Mouse (Mus musculus) heart, postnatal 10 days (tissue): Measurements from ENCODE around the gene Ctsw. TPM values are rescaled to one million over a fixed set of nuclear protein-coding genes. Genes with fewer than 3 reads are reported as not detected.
"Not testable (repeated sequence)": the region's sequence is repeated elsewhere in the genome, so short reads cannot be mapped to it uniquely, and the experiment has no call there.

Experiments
- DNase-seq, 2 experiments: peaks; one replicate each; pipeline ENCODE4 v3.0.0; 2021
- intact Hi-C: fragments of 180-260 bp; cut with DNase I; formaldehyde crosslinking; loops from one replicate; pipeline ENCODE4 v1.15.1; 2025
- total RNA-seq, 2 experiments: library from RNA; stranded (reverse); gene quantifications; 2 replicates each; pipeline ENCODE4 v1.2.3; 2021

Ctsw gene
- total RNA-seq, result under 1 TPM; 0.41 to 0.45 TPM

DNA sequence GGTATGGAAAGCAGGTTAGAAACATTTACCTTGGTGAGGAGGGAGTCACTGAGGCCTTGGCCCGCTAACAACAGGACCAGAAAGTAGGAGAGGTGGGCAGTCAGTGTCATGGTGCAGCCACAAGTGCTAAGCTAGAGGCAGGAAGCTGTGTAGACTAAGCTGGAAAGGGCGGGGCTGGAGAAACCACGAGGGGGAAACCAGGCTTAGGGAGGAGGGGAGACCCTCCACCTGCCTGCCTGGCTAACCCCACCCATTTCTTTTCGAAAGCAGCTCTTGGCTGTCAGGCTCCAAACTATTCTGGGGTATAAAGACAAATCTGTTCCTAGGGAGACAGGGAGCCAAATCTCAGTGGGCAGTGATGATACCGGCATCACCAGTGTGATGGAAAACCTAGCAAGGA is at the start of gene Ctsw:
Gene Ctsw, minus strand, starts transcription at position 134 of the 400 bp plus-strand sequence.
- intact Hi-C loops, result no loop called here
- no peak for DNase-seq

DNA sequence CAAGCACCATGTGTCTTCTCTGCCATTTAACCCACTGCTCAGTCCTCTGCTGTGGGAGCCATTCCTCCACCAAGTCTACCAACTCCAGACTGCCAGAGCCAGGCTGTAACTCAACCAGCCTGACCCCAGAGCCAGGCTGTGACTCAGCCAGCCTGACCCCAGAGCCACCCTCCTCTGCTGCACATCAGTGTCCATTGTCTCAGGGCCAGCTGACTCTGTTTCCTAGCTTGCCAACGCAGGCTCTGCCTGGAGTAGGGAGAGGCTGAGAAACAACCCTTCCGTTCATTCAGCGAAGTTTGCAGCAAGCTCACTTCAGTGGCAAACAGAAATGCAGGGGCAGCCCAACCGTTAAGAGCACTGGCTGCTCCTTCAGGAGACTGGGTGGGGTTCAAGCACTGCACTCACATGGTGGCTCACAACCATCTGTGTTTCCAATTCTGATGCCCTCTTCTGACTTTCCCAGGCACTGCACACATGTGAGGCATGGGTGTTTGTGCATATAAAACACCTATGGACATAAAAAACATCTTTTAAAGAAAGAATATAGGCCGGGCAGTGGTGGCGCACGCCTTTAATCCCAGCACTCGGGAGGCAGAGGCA is 48.7 kb upstream of the Ctsw start:
- intact Hi-C loops, result no loop called here

GRCm38 (mm10) chr19:5515840-5516777 is 47.8 kb upstream of the Ctsw start:
- intact Hi-C loops, result no loop called here
- no peak for DNase-seq

More for the DNA sequence above, 48.7 kb upstream of the Ctsw start:
- no peak for DNase-seq

GRCm38 (mm10) chr19:5513005-5513349 is 44.7 kb upstream of the Ctsw start:
- intact Hi-C loops, result no loop called here

DNA sequence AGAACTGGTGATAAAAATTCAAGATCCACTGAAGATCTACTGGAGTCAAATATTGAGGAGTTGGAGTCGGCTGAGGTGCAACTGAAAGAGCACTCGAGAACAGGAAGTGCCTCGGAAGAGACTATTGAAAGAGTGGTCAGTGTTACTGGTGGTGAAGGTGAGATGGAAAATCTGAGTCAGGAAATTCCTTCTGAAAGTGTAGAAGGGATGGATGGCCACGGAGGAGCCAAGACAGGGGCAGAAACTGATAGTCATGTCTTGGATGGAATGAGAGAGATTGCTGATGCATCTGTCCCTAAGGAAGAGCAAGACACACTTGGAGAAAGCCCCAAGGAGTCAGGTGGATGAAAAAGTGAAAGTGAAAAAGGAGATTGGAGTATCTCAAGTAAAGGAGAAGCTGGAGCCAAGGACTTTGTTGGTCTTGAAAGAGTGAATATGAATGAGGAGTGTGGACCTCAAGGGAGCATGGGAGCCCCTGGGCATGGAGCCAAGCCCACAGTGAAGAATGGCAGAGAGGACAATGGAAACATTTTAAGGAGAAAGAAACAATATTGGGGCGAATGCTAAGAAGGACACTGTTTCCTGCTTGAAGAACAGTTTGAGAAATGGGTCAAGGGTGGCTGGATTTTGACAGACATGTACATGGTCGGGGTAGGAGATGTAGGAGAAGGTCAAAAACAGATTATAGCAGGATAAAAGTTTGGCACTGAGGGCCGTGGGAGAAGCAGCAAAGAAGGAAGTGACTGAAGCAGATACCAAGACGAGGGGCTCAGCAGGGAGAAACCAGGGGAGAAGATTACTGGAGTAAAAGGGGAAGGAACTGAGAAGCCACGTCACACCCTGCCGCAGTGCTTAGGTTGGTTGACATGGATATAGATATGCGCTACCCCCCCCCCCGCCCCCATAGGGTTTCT is 44.0 kb upstream of the Ctsw start:
- intact Hi-C loops, result no loop called here
- DNase-seq, result no peak

More at GRCm38 (mm10) chr19:5513005-5513349, 44.7 kb upstream of the Ctsw start:
- DNase-seq, result no peak

- no peak for DNase-seq
- intact Hi-C loops, result no loop called here
Observed at GRCm38 (mm10) chr19:5511074-5511632, 42.8 kb upstream of the Ctsw start.

GRCm38 (mm10) chr19:5510031-5511026 is 42.0 kb upstream of the Ctsw start, which contains the start of gene Snx32:
TSS of gene Snx32 (minus strand) at chr19:5510538.
- intact Hi-C loops, result loop anchor here (1.0 kb wide), 1 partner anchor 19 kb away; no protein-coding TSS in a partner anchor
- peak; percentile 98 to 99 for DNase-seq

- DNase-seq, result no peak
- intact Hi-C loops, result no loop called here
Observed at GRCm38 (mm10) chr19:5503687-5504086, 35.4 kb upstream of the Ctsw start, which contains the start of gene 1700020D05Rik. TSS of gene 1700020D05Rik (minus strand) at chr19:5503787.

DNA sequence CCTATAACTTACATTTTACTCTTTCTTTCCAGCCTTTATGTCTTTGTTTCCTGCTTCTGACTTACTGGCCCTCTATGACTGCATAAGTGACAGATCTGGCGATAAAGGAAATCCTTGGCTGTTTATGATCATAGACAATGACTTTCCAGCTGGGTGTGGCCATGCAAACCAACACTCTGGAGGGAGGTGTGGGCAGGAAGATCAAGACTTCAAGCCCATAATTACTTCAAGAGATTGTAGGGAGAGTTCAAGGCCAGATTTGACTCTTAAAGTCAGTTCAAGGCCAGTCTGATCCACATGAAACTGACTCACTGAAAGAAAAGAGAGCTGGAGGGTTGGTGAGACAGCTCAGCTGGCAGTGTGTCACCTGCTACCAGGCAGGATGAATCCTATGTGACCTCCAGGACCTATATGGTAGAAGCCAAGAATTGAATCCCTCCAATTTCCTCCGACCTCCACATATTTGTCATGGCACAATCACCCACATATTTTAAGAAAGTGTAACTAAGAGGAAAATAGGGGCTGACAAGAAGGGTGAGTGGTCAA is 32.1 kb upstream of the Ctsw start:
- intact Hi-C loops, result no loop called here
- no peak for DNase-seq

DNA sequence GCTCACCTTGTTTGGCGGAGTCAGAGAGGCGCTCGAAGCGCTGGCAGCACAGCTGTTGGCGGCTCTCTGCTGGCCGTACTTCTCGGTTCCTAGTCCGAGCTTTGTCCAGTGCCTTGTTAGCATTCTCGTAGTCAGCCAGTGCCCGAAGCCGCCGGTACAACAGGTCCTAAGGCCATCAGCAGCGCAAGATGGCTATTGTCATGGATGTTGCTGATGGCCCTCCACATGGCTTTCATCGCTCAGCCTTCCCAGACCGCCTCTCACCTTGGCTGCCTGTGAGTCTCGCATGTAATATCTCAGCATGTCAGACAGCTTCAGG is 27.7 kb upstream of the Ctsw start:
- intact Hi-C loops, result no loop called here
- no peak for DNase-seq

DNA sequence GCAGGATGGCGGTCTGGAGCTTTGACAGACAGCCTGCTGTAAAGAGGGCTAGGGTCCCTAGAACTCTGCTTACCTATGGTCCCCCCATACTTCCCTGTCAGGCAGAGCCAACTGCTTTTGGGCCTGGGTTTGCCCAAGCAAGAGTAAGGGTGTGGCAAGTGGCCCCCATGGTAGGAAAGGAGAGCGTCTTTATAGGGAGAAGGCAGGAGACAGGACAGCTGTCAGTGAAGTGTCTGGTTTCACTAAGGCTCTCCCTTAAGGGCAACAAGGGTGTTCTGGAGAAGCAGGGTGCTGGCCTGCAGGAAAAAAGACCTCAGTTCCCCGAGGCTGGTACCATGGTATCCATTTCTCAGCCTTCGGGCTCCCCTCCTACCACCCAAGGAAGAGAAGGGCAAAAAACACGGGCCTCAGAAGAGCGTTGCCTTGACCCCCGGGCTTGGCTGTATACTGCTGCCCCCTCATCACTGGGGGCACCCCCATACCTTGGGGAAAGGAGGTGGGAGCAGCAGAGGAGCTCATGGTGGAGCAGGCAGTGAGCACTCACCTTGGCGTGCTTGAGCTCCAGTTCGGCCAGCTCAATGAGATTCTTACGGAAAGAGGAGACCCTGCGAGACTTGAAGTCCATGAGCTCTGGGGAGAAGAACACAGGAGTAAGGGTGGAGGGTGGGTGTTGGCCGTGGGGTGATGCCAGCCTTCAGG is 27.2 kb upstream of the Ctsw start:
- intact Hi-C loops, result no loop called here
- no peak for DNase-seq

DNA sequence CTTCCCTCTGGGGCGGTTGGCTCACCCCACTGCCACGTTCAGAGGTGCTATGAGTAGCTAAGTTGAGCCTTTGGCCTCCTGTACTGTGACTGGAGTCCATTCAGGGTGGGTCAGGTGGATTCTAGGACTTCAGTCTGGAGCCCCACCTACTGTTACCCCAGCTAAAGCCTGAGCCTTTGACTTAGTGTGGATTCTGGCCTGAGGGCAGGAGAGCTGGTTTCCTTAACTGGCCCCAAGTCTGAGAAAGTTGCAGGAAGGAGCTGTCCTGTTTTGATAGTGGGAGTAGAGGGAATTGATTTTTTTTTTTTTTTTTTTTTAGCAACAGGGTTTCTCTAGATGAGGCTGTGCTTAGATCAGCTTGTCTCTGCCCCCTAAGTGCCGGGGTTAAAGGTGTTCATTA is 26.0 kb upstream of the Ctsw start:
- no peak for DNase-seq
- intact Hi-C loops, result no loop called here

DNA sequence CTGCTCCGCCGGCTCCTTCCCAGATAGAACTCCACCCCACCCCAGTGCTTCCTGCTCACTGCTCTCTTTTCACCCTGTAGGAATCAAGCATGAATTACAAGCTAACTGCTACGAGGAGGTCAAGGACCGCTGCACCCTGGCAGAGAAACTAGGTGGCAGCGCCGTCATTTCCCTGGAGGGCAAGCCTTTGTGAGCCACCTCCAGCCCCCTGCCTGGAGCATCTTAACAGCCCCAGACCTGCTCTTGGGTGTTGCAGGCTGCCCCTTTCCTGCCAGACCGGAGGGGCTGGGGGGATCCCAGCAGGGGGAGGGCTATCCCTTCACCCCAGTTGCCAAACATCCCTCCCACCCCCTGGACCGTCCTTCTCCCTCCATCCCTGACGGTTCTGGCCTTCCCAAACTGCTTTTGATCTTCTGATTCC is 25.0 kb upstream of the Ctsw start:
- DNase-seq, intact Hi-C loops: not testable (repeated sequence)

GRCm38 (mm10) chr19:5492641-5493040 is 24.3 kb upstream of the Ctsw start:
- intact Hi-C loops, result no loop called here

GRCm38 (mm10) chr19:5490898-5491708 is 22.8 kb upstream of the Ctsw start:
- peak; percentile 93 for DNase-seq
- intact Hi-C loops, result loop anchor here (1.0 to 2.0 kb wide), 2 partner anchors 19 to 198 kb away; partner anchors contain the start of genes Map3k11, Pcnx3 and Snx32

More at GRCm38 (mm10) chr19:5492641-5493040, 24.3 kb upstream of the Ctsw start:
- DNase-seq, result no peak

- intact Hi-C loops, result loop anchor here (2.0 kb wide), 1 partner anchor 198 kb away; the partner anchor contains the start of genes Map3k11 and Pcnx3
- peak; percentile 96 to 97 for DNase-seq
Observed at GRCm38 (mm10) chr19:5490313-5490897, 22.1 kb upstream of the Ctsw start, which contains the start of gene Cfl1. TSS of gene Cfl1 (plus strand) at chr19:5490455.

DNA sequence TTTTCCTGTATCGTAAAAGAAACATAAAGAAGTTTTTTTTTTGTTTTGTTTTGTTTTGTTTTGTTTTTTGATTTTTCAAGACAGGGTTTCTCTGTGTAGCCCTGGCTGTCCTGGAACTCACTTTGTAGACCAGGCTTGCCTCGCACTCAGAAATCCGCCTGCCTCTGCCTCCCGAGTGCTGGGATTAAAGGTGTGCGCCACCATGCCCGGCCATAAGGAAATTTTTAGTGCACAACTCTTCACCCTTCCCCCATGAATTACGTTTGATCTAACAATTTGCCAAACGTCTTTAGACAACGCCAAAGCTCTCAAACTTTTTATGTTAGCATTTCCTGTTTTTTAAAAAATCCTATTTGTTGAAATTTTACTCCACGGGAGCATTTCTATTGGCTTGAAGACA is 21.4 kb upstream of the Ctsw start:
- DNase-seq, result not testable (repeated sequence)
- intact Hi-C loops, result loop anchor here (2.0 to 5.0 kb wide), 2 partner anchors 122 to 199 kb away; partner anchors contain the start of genes Banf1, Eif1ad, Map3k11 and Pcnx3
